Mouse (Mus musculus) kidney, postnatal 0 days (tissue): ENCODE data around the gene Eml1. TPM values are rescaled to one million over a fixed set of nuclear protein-coding genes. Genes with fewer than 3 reads are reported as not detected.

Source experiments
- ATAC-seq: fragments of 200-750 bp; cut with Nextera tagmentation; replicated peaks from 2 replicates; pipeline ENCODE4 v1.8.0; 2017; ENCODE audit warnings: low read depth, moderate number of reproducible peaks, moderate TSS enrichment, moderate library complexity; ENCODE audit not compliant: low FRiP score
- DNase-seq: peaks from one replicate; pipeline ENCODE4 v3.0.0-alpha.2; 2016; ENCODE audit warnings: low spot score
- H3K27ac ChIP-seq: fragments of 300-500 bp; sonication (generic); 2 replicates; pipeline ENCODE4 v1.5.1; 2014; ENCODE audit warnings: mild to moderate bottlenecking
- H3K27me3 ChIP-seq: fragments of 300-500 bp; sonication (generic); 2 replicates; pipeline ENCODE4 v1.6.1; 2014; ENCODE audit warnings: low read length, mixed read lengths; ENCODE audit not compliant: insufficient read depth
- H3K36me3 ChIP-seq: fragments of 300-500 bp; sonication (generic); 2 replicates; pipeline ENCODE4 v1.6.1; 2014; ENCODE audit warnings: low read length, mixed read lengths; ENCODE audit not compliant: insufficient read depth
- H3K4me1 ChIP-seq: fragments of 300-500 bp; sonication (generic); replicated peaks from 2 replicates; pipeline ENCODE4 v1.6.1; 2014; ENCODE audit warnings: antibody characterized with exemption, low read length, mixed read lengths; ENCODE audit not compliant: insufficient read depth
- H3K4me2 ChIP-seq: fragments of 300-500 bp; sonication (generic); 2 replicates; pipeline ENCODE4 v1.6.1; 2014; ENCODE audit warnings: mild to moderate bottlenecking, low read length, moderate library complexity, mixed read lengths
- H3K4me3 ChIP-seq: fragments of 300-500 bp; sonication (generic); replicated peaks from 2 replicates; pipeline ENCODE4 v1.5.1; 2014; ENCODE audit warnings: low read depth, low read length
- H3K9ac ChIP-seq: fragments of 300-500 bp; sonication (generic); 2 replicates; pipeline ENCODE4 v1.6.1; 2014; ENCODE audit warnings: low read depth, low read length
- H3K9me3 ChIP-seq: fragments of 300-500 bp; sonication (generic); replicated peaks from 2 replicates; pipeline ENCODE4 v1.6.1; 2016; ENCODE audit warnings: low read length, inconsistent platforms, mixed read lengths
- CTCF ChIP-seq: IDR thresholded peaks from 2 replicates; pipeline ENCODE4 v1.5.1; 2016; ENCODE audit warnings: antibody characterized with exemption, low read depth, mild to moderate bottlenecking, moderate library complexity
- WGBS: fragments of 180-500 bp; shearing (Covaris S2); extraction: QIAGEN DNeasy Blood & Tissue Kit; methylation state at CpG from one replicate; pipeline ENCODE4 v1.1.7; 2014; 5-methylcytosine and 5-hydroxymethylcytosine counted together
- polyA plus RNA-seq: library from polyadenylated mRNA; unstranded; fragments of >200 nt; fragmentation: Nextera tagmentation; extraction: Ambion mirVana; gene quantifications from 2 replicates; pipeline ENCODE4 v1.2.1, GENCODE M21; 2015

Gene Eml1
- polyA plus RNA-seq, 1 experiment from 2014 or later: 39.0 TPM

GRCm38 (mm10) chr12:108354284-108354683 is 16.5 kb upstream of the Eml1 start:
- ATAC-seq: 0 out of 2 replicates have a peak, but pooled peaks have one; percentile 17
- WGBS: 70% methylated on average over 2 of the region's 2 CpGs

GRCm38 (mm10) chr12:108355271-108355670 is 15.5 kb upstream of the Eml1 start:
- H3K9me3 ChIP-seq: no peaks in the 10 kb centered on the region
- H3K9ac ChIP-seq: no peak overlapping the region
- no peak overlapping the region for H3K4me3 ChIP-seq
- H3K4me2 ChIP-seq: no peak overlapping the region
- no peak for ATAC-seq
- no peak for TF ChIP-seq CTCF
- no peaks in the 10 kb centered on the region for H3K4me1 ChIP-seq
- H3K36me3 ChIP-seq: no peaks in the 10 kb centered on the region
- 79% methylated on average over 1 of the region's 1 CpGs for WGBS
- DNase-seq: no peak
- no peak overlapping the region for H3K27ac ChIP-seq
- no peaks in the 10 kb centered on the region; the same call in 1 of the 2 replicates for H3K27me3 ChIP-seq

More at GRCm38 (mm10) chr12:108354284-108354683, 16.5 kb upstream of the Eml1 start:
- Histone ChIP-seq H3K9me3 (no peaks in the 10 kb centered on the region), H3K9ac (no peak overlapping the region), H3K27ac (no peak overlapping the region), H3K4me1 (no peaks in the 10 kb centered on the region), H3K4me2 (no peak overlapping the region), H3K4me3 (no peak overlapping the region), H3K36me3 (no peaks in the 10 kb centered on the region), H3K27me3 (no peaks in the 10 kb centered on the region; the same call in 1 of the 2 replicates)
- no peak for TF ChIP-seq CTCF
- DNase-seq: no peak

GRCm38 (mm10) chr12:108355986-108356385 is 14.8 kb upstream of the Eml1 start:
- Histone ChIP-seq H3K36me3 (no peaks in the 10 kb centered on the region), H3K4me3 (no peak overlapping the region), H3K27me3 (no peaks in the 10 kb centered on the region; the same call in 1 of the 2 replicates), H3K4me1 (no peaks in the 10 kb centered on the region), H3K9ac (no peak overlapping the region), H3K27ac (no peak overlapping the region), H3K9me3 (no peaks in the 10 kb centered on the region), H3K4me2 (no peak overlapping the region)
- DNase-seq (no peak), ATAC-seq (no peak)
- TF ChIP-seq CTCF: peak; percentile 25; the same call in 1 of the 2 replicates

- H3K27me3 ChIP-seq: no peaks in the 10 kb centered on the region
- H3K4me1 ChIP-seq: peaks cover 12% of the 10 kb centered on the region
- no peak overlapping the region for H3K4me2 ChIP-seq
- H3K9ac ChIP-seq: no peak overlapping the region
- TF ChIP-seq CTCF: peak; percentile 94
- no peaks in the 10 kb centered on the region for H3K36me3 ChIP-seq
- H3K9me3 ChIP-seq: no peaks in the 10 kb centered on the region
- DNase-seq: peak; percentile 91
- H3K27ac ChIP-seq: no peak overlapping the region
- 5% methylated on average over 5 of the region's 5 CpGs for WGBS
- ATAC-seq: peak; percentile 43; the same call in 1 of the 2 replicates
- H3K4me3 ChIP-seq: no peak overlapping the region
Measured at GRCm38 (mm10) chr12:108363796-108364195, 7.0 kb upstream of the Eml1 start.

- WGBS: 9% methylated on average over 3 of the region's 3 CpGs
- no peaks in the 10 kb centered on the region for H3K27me3 ChIP-seq
- H3K9me3 ChIP-seq: no peaks in the 10 kb centered on the region
- no peaks in the 10 kb centered on the region for H3K36me3 ChIP-seq
- no peak overlapping the region for H3K9ac ChIP-seq
- peaks cover 18% of the 10 kb centered on the region for H3K4me1 ChIP-seq
- DNase-seq (peak; percentile 75), ATAC-seq (peak; percentile 37; the same call in 1 of the 2 replicates)
- H3K27ac ChIP-seq: no peak overlapping the region
- TF ChIP-seq CTCF: peak; percentile 37; the same call in 1 of the 2 replicates
- H3K4me2 ChIP-seq: no peak overlapping the region
- H3K4me3 ChIP-seq: no peak overlapping the region
Measured at GRCm38 (mm10) chr12:108365340-108365739, 5.4 kb upstream of the Eml1 start.

GRCm38 (mm10) chr12:108365868-108366267 is 4.9 kb upstream of the Eml1 start:
- ATAC-seq (no peak), DNase-seq (no peak)
- Histone ChIP-seq H3K36me3 (no peaks in the 10 kb centered on the region), H3K4me2 (no peak overlapping the region), H3K27me3 (no peaks in the 10 kb centered on the region), H3K9ac (no peak overlapping the region), H3K4me3 (no peak overlapping the region), H3K9me3 (no peaks in the 10 kb centered on the region), H3K4me1 (peaks cover 22% of the 10 kb centered on the region), H3K27ac (no peak overlapping the region)
- TF ChIP-seq CTCF: no peak
- 51% methylated on average over 7 of the region's 7 CpGs for WGBS

- H3K27ac ChIP-seq: no peak overlapping the region
- peak; percentile 28 for DNase-seq
- no peaks in the 10 kb centered on the region for H3K36me3 ChIP-seq
- no peak overlapping the region for H3K4me2 ChIP-seq
- no peak for TF ChIP-seq CTCF
- no peaks in the 10 kb centered on the region for H3K27me3 ChIP-seq
- WGBS: 59% methylated on average over 2 of the region's 2 CpGs
- no peak overlapping the region for H3K4me3 ChIP-seq
- no peaks in the 10 kb centered on the region for H3K9me3 ChIP-seq
- no peak overlapping the region for H3K9ac ChIP-seq
- H3K4me1 ChIP-seq: peaks cover 28% of the 10 kb centered on the region
- no peak for ATAC-seq
Measured at GRCm38 (mm10) chr12:108367909-108368308, 2.8 kb upstream of the Eml1 start.
